Mouse (Mus musculus) kidney, postnatal 0 days (tissue): ENCODE measurements around the gene Pde6h. TPM values are rescaled to one million over a fixed set of nuclear protein-coding genes. Genes with fewer than 3 reads are reported as not detected.
"Not testable (repeated sequence)": the region's sequence is repeated elsewhere in the genome, so short reads cannot be mapped to it uniquely, and the experiment has no call there.

Source experiments
- ATAC-seq: fragments of 200-750 bp; cut with Nextera tagmentation; replicated peaks from 2 replicates; pipeline ENCODE4 v1.8.0; 2017; ENCODE audit warnings: low read depth, moderate number of reproducible peaks, moderate TSS enrichment, moderate library complexity; ENCODE audit not compliant: low FRiP score
- DNase-seq: peaks from one replicate; pipeline ENCODE4 v3.0.0-alpha.2; 2016; ENCODE audit warnings: low spot score
- H3K27ac ChIP-seq: fragments of 300-500 bp; sonication (generic); 2 replicates; pipeline ENCODE4 v1.5.1; 2014; ENCODE audit warnings: mild to moderate bottlenecking
- H3K27me3 ChIP-seq: fragments of 300-500 bp; sonication (generic); 2 replicates; pipeline ENCODE4 v1.6.1; 2014; ENCODE audit warnings: low read length, mixed read lengths; ENCODE audit not compliant: insufficient read depth
- H3K36me3 ChIP-seq: fragments of 300-500 bp; sonication (generic); 2 replicates; pipeline ENCODE4 v1.6.1; 2014; ENCODE audit warnings: low read length, mixed read lengths; ENCODE audit not compliant: insufficient read depth
- H3K4me1 ChIP-seq: fragments of 300-500 bp; sonication (generic); replicated peaks from 2 replicates; pipeline ENCODE4 v1.6.1; 2014; ENCODE audit warnings: antibody characterized with exemption, low read length, mixed read lengths; ENCODE audit not compliant: insufficient read depth
- H3K4me2 ChIP-seq: fragments of 300-500 bp; sonication (generic); 2 replicates; pipeline ENCODE4 v1.6.1; 2014; ENCODE audit warnings: mild to moderate bottlenecking, low read length, moderate library complexity, mixed read lengths
- H3K4me3 ChIP-seq: fragments of 300-500 bp; sonication (generic); replicated peaks from 2 replicates; pipeline ENCODE4 v1.5.1; 2014; ENCODE audit warnings: low read depth, low read length
- H3K9ac ChIP-seq: fragments of 300-500 bp; sonication (generic); 2 replicates; pipeline ENCODE4 v1.6.1; 2014; ENCODE audit warnings: low read depth, low read length
- H3K9me3 ChIP-seq: fragments of 300-500 bp; sonication (generic); replicated peaks from 2 replicates; pipeline ENCODE4 v1.6.1; 2016; ENCODE audit warnings: low read length, inconsistent platforms, mixed read lengths
- CTCF ChIP-seq: IDR thresholded peaks from 2 replicates; pipeline ENCODE4 v1.5.1; 2016; ENCODE audit warnings: antibody characterized with exemption, low read depth, mild to moderate bottlenecking, moderate library complexity
- WGBS: fragments of 180-500 bp; shearing (Covaris S2); extraction: QIAGEN DNeasy Blood & Tissue Kit; methylation state at CpG from one replicate; pipeline ENCODE4 v1.1.7; 2014; 5-methylcytosine and 5-hydroxymethylcytosine counted together
- polyA plus RNA-seq: library from polyadenylated mRNA; unstranded; fragments of >200 nt; fragmentation: Nextera tagmentation; extraction: Ambion mirVana; gene quantifications from 2 replicates; pipeline ENCODE4 v1.2.1, GENCODE M21; 2015

The Pde6h gene
- polyA plus RNA-seq: 0.04 and 0.67 TPM in 2 replicates

- Histone ChIP-seq H3K27ac (no peak within 1 kb of the TSS), H3K36me3 (no peaks in the 10 kb centered on the region), H3K9me3 (no peaks in the 10 kb centered on the region), H3K4me2 (no peak within 1 kb of the TSS), H3K4me3 (no peak within 1 kb of the TSS), H3K4me1 (no peaks in the 10 kb centered on the region), H3K9ac (no peak within 1 kb of the TSS), H3K27me3 (no peaks in the 10 kb centered on the region)
- TF ChIP-seq CTCF: no peak
- 76% methylated on average over 8 of the region's 8 CpGs for WGBS
- DNase-seq (no peak), ATAC-seq (no peak)
Measured at GRCm38 (mm10) chr6:136923532-136923931, at the start of gene Pde6h. TSS of gene Pde6h (plus strand) at chr6:136923832.

GRCm38 (mm10) chr6:136874599-136874998, 49.0 kb upstream of the Pde6h start:
- Histone ChIP-seq H3K4me3 (peak overlapping the region; percentile 36), H3K9ac (peak overlapping the region; percentile 40; the same call in 1 of the 2 replicates), H3K27ac (peak overlapping the region; percentile 11; the same call in 1 of the 2 replicates), H3K4me1 (no peaks in the 10 kb centered on the region; the same call in 1 of the 2 replicates), H3K9me3 (no peaks in the 10 kb centered on the region), H3K36me3 (no peaks in the 10 kb centered on the region), H3K4me2 (peak overlapping the region; percentile 45), H3K27me3 (no peaks in the 10 kb centered on the region)
- no peak for ATAC-seq
- DNase-seq: no peak
- TF ChIP-seq CTCF: no peak
- WGBS: 35% methylated on average over 8 of the region's 8 CpGs

- ATAC-seq: peak; percentile 82
- Histone ChIP-seq H3K4me1 (no peaks in the 10 kb centered on the region; the same call in 1 of the 2 replicates), H3K27ac (peak within 1 kb of the TSS; percentile 59; the same call in 1 of the 2 replicates), H3K4me3 (peak within 1 kb of the TSS; percentile 36), H3K36me3 (no peaks in the 10 kb centered on the region), H3K9me3 (no peaks in the 10 kb centered on the region), H3K27me3 (no peaks in the 10 kb centered on the region), H3K4me2 (peak within 1 kb of the TSS; percentile 50), H3K9ac (peak within 1 kb of the TSS; percentile 59)
- WGBS: 12% methylated on average over 9 of the region's 9 CpGs
- DNase-seq: peak; percentile 88
- TF ChIP-seq CTCF: no peak
Measured at GRCm38 (mm10) chr6:136875670-136876069, 48.0 kb upstream of the Pde6h start, which contains the start of gene Mgp. TSS of gene Mgp (minus strand) at chr6:136875823.

GRCm38 (mm10) chr6:136881678-136882077, 42.0 kb upstream of the Pde6h start:
- ATAC-seq: no peak
- Histone ChIP-seq H3K4me3 (no peak overlapping the region), H3K9ac (no peak overlapping the region), H3K4me1 (no peaks in the 10 kb centered on the region), H3K36me3 (no peaks in the 10 kb centered on the region), H3K4me2 (no peak overlapping the region), H3K27ac (no peak overlapping the region), H3K27me3 (no peaks in the 10 kb centered on the region), H3K9me3 (no peaks in the 10 kb centered on the region)
- 45% methylated on average over 8 of the region's 8 CpGs for WGBS
- DNase-seq: no peak
- no peak for TF ChIP-seq CTCF

- 72% methylated on average over 3 of the region's 3 CpGs for WGBS
- H3K9ac ChIP-seq: no peak overlapping the region
- no peak; the same call in 1 of the 2 replicates for ATAC-seq
Measured at GRCm38 (mm10) chr6:136883431-136883915, 40.2 kb upstream of the Pde6h start.

GRCm38 (mm10) chr6:136883961-136884360, 39.7 kb upstream of the Pde6h start:
- DNase-seq (no peak), ATAC-seq (no peak; the same call in 1 of the 2 replicates)
- no peak overlapping the region for H3K27ac ChIP-seq
- no peaks in the 10 kb centered on the region for H3K36me3 ChIP-seq
- TF ChIP-seq CTCF: no peak
- no peaks in the 10 kb centered on the region for H3K9me3 ChIP-seq
- no peak overlapping the region for H3K4me2 ChIP-seq
- H3K4me1 ChIP-seq: no peaks in the 10 kb centered on the region
- H3K27me3 ChIP-seq: no peaks in the 10 kb centered on the region
- WGBS: 92% methylated on average over 6 of the region's 6 CpGs
- H3K9ac ChIP-seq: no peak overlapping the region
- no peak overlapping the region for H3K4me3 ChIP-seq

More at GRCm38 (mm10) chr6:136883431-136883915, 40.2 kb upstream of the Pde6h start:
- H3K4me3 ChIP-seq: no peak overlapping the region
- H3K27me3 ChIP-seq: no peaks in the 10 kb centered on the region
- no peaks in the 10 kb centered on the region for H3K36me3 ChIP-seq
- H3K27ac ChIP-seq: no peak overlapping the region
- no peak overlapping the region for H3K4me2 ChIP-seq
- no peaks in the 10 kb centered on the region for H3K9me3 ChIP-seq
- TF ChIP-seq CTCF: no peak
- no peaks in the 10 kb centered on the region for H3K4me1 ChIP-seq
- no peak for DNase-seq

GRCm38 (mm10) chr6:136884766-136885165, 38.9 kb upstream of the Pde6h start:
- not testable (repeated sequence) for H3K4me1 ChIP-seq, H3K27me3 ChIP-seq, H3K27ac ChIP-seq, H3K4me2 ChIP-seq, ATAC-seq, H3K9ac ChIP-seq, H3K4me3 ChIP-seq, H3K36me3 ChIP-seq, H3K9me3 ChIP-seq
- WGBS: 28% methylated on average over 1 of the region's 1 CpGs
- peak; percentile 53 for DNase-seq
